Mouse (Mus musculus): Measurements from ENCODE around the gene Slc25a47.
"Not testable (repeated sequence)": the region's sequence is repeated elsewhere in the genome, so short reads cannot be mapped to it uniquely, and the experiment has no call there.

Gene Slc25a47

DNA sequence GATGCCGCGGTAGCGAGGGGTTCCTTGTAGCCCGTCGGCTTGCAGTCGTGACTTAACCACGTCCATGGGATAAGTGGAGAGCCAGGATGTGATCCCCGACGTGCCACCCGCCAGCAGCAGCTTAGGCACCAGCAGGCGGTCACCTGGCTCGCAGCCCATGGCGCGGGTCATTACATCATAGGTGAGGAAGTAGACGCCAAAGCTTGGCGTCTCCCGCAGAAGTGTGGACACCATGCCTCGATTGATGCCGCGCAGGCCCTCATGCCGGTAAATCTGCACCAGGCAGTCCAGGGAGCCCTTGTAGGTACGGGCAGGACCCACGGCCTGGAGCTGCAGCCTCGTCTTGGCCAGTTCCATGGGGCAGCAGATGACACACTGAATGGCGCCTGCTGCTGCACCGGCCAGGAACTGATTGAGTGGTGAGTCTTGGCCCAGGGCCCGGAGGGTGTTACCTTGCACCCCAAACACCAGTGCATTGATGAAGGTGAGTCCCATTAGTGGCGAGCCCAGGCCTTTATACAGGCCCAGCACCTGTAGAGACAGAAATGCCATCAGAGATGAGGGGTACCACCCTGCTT is 8.8 kb upstream of the Slc25a47 start:
- DNase-seq (ENCODE audit: low spot score) = no peak

DNA sequence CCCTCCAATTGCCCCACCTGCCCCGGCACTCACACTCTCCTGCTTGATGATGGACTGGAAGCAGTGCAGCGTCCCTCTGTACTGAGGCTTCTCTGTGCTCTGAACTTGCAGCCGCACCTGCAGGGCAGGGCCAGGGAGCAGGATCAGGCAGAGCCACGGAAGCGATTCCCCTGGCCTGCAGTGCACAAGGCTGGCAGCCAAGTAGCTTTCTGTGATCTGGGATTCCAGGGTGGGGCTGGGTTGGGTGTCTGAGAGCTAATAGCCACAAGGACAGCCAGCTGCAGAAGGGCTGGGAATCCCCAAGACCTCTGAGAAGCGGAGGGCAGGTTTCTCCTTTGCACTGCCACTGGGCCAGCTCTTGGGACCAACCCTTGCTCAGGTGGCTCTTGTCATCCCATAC is 8.2 kb upstream of the Slc25a47 start:
- no peak for DNase-seq (ENCODE audit: low spot score)

DNA sequence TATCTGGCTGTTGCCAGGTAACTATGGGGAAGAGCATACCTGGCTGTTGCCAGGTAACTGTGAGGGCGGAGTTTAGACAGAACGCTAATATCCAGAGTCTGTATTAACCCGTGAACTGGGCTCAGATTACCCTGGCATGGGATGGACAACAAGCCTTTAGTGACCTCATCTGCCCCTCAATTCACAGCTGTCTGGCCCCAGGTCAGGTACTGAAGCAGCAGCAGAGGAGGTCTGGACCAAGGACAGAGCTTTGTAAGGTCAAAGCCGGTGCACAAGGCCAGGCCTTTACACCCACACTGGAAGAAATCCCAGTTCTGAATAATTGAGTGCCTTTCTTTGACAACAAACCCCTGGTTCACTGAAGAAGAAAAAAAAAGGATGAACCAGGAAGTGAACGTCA is 6.2 kb upstream of the Slc25a47 start:
- DNase-seq (ENCODE audit: low spot score) = no peak

DNA sequence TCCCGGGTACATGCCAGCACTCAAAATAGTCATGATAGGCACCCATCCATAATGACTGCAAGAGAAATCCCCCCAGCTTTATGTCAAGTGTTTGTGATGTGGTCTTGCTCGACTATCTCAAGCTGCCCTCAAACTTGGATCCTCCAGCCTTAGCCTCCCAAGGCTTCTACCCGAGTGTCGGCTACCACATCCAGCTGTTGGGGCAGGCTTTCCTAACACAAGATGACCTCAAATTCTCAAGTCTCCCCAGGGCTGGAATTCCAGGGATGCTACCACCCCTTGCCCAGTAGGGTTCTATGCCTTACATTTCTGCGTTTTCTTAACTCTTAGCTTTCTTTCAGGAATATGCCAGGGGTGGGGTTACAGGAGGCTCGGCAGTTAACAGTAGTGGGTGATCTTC is 5.5 kb upstream of the Slc25a47 start:
- DNase-seq (ENCODE audit: low spot score) = no peak

DNA sequence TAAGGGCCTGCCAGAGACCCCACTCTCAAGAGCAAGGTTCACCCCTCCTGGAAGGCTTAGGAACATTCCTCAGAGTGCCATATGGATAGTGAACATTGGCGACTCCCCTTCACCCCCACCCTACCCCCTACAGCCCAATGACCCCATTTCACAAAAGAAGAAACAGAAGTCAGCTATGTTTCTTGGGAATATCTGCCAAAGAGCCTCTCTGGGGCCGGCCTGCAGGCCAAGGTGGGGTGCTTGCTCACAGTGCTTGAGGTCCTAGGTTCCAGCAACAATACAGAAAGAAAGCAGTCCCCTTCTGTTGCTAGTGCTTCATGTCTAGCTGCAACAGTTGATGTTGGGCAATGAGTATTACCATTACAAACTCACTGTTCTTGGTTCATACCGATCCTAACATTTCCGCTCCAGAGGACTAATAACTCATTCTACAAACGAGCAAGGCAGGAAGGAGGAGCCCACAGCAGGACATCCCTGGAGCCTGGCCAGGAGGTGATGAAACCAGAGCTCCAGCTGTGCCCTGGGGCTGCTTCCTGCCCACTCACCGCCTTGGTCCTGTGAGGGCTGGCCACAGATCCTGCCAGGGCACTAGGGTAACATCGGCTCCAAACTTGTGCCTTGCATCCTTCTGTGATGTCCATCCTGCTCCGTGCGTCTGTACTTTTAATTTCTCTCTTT is 3.7 kb upstream of the Slc25a47 start:
- peak; percentile 59 for DNase-seq (ENCODE audit: low spot score)

DNA sequence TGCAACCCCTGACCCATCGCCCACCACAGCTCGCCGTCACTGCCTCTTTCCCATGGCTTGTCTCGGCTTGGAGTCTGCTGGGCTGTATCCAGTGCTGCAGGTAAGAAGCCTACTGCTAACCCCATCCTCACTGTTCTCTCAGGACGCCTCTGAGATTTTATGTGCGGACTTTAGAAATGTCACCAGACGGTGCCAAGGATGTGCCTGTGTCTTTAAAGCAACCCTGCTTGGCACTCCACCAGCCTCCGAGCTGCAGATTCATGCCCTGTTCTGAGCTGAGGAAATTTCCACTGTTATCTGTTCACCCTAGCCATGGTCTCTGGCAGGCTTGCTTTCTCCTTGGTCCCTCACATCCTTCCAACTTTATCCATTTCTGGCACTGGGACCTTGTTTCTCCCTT is 3.0 kb upstream of the Slc25a47 start:
- DNase-seq (ENCODE audit: low spot score) = no peak

DNA sequence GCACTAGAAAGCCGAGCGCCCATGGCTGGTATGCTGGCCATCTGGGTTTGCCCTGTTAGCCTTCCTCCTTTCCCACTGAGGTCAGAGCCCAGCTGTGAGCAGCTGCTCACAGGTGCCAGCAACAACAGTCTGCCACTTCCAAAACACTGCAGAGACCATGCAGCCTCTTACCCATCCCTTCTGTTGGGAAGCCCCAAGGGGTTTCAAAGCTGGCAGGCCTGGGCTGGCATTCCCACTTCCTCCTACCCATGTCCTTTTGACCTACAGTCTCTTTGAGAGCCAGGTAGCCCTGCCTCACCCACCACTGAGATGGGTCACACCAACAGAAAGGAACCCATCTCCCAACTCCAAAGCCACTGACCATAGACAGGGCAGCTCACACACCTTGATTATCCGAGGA is 2.4 kb upstream of the Slc25a47 start:
- DNase-seq (ENCODE audit: low spot score) = no peak

DNA sequence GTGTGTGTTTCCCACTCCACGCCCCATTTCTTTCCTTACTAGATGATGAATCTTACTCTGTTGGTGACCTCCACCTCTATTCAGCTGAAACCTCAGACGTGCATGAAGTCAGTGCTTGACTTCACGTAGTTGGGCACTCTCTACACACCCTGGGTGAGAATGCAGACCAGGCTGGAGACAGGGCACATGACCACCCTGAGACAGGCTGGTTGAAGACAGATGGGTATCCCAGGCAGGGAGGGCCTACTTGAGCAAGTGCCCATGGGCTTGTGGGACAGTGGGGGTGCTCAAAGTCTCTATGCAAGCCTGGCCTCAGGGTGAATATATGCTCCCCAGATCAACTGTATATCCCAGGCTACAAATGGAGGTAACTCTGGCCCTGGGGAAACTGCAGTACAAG is 1.5 kb upstream of the Slc25a47 start:
- DNase-seq (ENCODE audit: low spot score) = no peak

DNA sequence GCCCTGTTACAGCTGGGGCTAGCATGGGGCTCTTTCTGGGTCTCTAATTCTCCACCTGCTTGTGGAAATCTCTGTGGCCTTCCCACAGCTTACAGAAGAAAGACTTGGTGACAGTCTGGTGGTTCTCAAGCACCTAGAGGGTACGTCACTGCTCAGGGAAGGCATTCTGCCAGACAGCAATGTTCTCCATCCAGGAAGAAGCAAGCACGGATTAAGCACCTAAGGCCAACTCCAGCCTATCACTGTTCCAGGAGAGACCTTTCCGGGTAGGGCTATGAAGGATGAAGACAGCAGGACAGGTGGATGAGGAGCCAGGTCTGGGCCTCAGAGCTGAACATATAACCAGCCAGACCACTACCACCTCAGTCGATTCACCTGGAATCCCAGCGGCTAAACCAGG is 1.1 kb upstream of the Slc25a47 start:
- DNase-seq (ENCODE audit: low spot score) = no peak

DNA sequence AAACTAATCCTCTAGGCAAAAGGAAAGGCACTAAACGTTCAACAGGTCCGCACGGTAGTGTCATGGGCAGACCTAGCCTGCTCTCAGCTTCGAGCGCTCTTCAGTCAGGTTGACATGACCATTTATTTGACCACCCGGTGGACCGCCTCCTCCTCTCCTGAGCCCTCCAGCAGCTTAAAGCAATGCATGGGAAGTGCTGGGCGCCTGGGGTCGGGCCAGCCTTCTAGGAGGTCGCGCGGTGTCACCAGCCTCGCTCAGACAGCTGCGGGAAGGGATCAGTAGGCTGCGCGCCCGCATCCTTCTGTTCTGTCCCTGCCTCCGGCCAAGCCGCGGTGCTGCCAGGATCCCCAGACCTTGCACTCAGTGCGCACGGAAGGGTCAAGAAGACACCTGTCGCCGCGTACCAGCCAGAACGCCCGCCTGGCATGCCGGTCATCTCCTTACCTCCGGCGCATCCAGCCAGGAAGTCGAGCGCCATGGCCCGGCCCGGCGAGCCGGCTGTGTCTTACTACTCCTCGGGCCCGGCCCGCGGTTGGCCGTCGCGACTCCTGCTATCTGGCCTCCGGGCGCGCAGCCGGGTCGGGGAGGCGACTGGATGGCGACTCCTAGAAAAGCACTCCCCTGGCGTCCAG is 522 bp upstream of the Slc25a47 start:
- no peak for DNase-seq (ENCODE audit: low spot score)

DNA sequence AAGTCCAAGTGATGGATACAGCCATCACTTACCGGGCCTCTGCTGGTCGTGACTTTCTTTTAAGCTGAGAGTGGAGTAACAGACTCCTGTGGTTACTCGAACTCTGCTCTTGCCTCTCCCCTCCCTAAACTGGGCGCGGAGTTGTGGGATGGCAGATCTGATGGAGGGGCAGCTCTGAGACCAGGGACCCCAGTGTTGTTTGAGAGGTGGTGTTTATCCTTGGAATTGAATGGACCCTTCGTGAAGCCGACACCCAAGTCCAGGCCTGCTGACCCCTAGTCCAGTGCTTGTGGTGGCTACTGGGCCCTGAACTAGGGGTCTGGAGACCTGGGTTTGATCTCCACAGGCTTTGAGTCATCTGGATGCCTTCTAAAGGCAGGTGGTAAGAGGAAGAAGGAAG is 876 bp downstream of the Slc25a47 start:
- DNase-seq (ENCODE audit: low spot score) = no peak

DNA sequence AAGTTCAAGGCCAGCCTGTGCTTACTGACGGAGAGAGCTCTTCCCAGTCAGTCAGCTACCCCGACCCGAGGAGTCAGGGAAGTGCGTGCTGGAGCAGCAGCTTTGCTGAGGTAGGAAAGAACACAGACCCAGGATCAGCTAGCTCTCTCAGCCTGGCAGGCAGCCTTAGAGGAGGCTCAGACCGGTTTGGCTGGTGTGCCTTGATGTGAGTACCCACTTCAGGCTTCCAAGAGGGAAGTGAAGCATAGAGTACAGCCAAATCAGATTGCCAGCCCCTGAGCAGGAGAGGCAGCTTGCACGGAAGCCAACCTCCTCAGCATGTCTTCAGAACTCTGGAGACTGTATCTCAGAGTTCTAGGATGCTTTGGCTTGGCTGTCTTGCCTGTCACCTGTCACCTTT is 5.3 kb downstream of the Slc25a47 start:
- DNase-seq (ENCODE audit: low spot score) = peak; percentile 43

DNA sequence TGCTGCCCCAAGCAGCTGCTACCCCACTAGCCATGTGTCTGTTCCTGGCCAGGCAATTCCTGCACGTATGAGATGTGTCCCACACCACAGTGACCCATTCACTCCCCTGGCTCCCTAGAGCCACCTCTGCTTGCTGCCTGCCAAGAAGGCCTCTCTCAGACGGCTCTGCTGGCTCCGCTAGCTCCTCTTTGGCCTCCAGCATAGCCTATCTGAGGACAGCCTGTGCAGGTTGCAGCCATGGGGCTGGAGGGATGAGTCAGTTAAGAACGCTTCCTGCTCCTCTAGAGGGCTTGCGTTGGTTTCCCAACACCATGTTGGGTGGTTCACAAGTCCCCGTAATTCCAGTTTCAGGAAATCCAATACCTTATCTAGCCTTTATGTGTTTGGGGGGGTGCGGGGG is 6.8 kb downstream of the Slc25a47 start:
- DNase-seq (ENCODE audit: low spot score) = no peak

DNA sequence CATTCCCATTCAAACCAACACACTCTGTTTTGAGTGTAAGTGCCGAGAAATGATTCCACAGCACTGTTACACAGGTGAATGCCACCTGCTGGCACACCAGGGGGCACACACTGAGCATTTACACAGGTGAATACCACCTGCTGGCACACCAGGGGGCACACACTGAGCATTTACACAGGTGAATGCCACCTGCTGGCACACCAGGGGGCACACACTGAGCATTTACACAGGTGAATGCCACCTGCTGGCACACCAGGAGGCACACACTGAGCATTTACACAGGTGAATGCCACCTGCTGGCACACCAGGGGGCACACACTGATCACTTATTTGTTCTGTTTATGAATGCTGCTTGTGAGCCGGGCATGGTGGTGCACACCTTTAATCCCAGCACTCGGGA is 12.2 kb downstream of the Slc25a47 start:
- not testable (repeated sequence) for DNase-seq (ENCODE audit: low spot score)

DNA sequence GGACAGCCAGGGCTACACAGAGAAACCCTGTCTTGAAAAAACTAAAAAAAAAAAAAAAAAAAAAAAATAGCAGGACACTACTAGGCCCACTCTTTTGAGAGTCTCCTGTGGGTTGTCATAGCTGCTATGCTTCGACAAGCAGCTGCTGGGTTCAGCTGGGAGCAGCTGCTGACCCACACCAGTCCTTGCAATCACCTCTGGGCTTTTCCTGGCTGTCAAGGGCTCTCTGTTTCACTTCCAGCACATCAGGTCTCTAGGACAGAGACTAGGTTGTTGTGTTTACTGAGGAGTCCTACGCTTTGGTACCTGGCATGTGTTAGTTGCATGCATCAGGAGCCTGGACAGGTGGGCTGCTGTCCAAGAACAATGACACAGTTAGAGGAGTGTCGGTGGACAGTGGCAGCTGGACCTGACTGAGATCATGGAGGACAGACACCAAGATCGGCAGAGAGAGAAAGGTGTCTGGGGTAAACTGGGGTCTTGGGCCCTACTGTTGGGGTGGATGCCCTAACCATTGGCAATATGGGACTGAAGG is 13.7 kb downstream of the Slc25a47 start:
- no peak for DNase-seq (ENCODE audit: low spot score)

DNA sequence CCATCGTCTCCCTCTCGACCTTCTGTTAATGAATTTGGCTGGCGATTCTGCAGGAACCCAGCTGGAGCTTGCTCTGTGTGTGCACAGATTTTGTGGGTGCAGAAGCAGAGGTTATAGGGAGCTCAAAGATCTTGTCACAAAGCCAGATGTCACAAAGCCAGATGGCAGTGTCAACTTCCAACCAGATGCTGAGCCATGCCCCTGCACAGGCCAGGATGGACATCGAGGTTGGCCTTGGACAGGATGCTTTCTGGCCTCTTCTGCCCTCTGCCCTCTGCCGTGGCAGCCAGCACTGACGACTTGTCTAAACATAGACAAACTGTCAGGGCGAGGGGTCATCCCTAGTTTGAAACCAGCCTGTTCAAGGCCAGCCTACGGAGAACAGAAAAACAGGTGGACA is 14.3 kb downstream of the Slc25a47 start:
- no peak for DNase-seq (ENCODE audit: low spot score)

DNA sequence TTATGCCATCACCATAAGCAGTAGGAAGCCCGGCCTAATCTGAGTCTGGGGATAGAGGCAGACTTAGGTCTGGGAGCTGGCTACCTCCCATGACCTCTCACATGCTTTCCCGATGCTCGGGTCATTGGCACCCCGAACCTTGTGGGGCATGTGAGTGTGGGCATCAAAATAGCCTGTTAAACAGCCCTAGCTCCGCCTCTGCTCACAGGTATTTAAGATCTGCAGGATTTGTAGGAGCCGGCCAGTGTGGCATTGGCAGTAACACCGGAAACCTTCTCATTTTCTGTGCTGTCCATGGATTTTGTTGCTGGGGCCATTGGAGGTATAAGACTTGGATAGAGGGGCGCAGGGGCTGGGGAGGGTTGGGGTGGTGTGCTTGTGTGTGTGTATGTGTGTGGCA is 15.0 kb downstream of the Slc25a47 start:
- no peak for DNase-seq (ENCODE audit: low spot score)

DNA sequence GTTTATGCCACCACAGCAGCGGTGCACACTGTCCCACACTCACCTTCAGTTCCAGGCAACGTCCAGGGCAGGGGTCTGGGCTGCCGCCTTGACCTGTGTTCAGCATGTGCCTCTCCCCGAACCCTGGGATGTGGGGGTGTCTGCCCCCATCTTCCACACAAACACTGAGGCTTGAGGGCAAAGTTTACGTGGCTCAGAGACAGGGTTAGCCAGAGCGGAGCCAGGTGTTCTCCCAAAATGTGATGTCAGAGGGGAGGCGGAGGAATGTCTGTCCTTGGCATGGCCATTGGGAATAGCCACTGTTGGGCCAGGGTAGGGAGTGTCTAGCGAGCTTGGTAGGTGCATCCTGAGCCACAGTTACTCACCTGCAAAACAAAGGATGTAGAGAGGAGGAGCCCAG is 17.0 kb downstream of the Slc25a47 start:
- no peak for DNase-seq (ENCODE audit: low spot score)

DNA sequence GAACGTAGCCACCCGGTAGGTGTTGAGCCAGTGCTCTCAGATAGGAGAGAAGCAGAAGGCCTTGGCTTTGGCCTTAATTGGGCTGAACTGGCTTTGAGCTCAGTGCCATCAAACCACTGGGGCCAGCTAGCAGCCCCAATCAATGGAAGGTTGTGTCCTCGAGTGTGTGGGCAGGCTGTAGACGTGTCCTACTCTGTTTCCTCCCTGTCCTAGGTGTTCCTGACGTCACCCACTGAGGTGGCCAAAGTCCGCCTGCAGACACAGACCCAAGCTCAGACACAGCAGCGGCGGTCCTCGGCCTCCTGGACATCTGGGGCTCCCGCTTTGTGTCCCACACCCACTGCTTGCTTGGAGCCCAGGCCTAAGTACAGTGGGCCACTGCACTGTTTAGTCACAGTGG is 19.2 kb downstream of the Slc25a47 start:
- DNase-seq (ENCODE audit: low spot score) = no peak

DNA sequence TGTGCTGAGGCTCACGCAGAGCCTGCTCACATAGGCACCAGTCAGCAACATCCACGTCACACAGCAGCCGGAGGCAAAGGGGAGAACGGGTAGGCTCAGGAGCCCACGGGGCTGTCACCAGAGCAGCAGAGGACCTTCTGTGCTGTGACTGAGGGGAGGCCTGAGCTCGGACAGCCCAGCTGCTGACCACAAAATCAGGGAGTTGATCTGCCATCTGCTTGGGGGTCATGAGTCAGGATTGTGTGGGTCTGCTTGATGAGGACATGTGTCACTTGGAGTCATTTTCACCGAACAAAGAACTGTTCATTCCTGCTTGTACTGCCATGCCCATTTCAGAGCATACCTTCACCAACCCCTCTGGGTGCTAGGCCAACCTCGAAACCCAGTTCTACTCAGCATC is 20.3 kb downstream of the Slc25a47 start:
- DNase-seq (ENCODE audit: low spot score) = no peak

DNA sequence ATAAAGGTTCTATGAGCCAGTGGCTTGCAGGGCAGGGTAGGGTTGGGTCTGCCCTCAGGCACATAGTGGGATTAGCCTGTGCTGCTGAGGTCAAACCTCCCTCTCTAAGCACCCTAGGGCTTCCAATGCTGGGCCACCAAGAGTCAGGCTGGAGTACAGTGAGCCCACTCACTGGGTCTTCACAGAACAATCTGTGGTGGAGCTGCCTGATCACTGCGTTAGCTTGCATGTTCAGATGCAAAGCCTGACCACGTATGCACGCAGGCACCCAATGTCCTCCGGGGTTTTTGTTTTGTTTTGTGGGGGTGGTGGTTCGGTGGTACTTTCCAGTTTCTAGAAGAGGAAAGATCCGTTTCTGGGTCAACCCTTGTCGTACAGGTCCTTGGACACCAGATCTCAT is 21.3 kb downstream of the Slc25a47 start:
- no peak for DNase-seq (ENCODE audit: low spot score)

DNA sequence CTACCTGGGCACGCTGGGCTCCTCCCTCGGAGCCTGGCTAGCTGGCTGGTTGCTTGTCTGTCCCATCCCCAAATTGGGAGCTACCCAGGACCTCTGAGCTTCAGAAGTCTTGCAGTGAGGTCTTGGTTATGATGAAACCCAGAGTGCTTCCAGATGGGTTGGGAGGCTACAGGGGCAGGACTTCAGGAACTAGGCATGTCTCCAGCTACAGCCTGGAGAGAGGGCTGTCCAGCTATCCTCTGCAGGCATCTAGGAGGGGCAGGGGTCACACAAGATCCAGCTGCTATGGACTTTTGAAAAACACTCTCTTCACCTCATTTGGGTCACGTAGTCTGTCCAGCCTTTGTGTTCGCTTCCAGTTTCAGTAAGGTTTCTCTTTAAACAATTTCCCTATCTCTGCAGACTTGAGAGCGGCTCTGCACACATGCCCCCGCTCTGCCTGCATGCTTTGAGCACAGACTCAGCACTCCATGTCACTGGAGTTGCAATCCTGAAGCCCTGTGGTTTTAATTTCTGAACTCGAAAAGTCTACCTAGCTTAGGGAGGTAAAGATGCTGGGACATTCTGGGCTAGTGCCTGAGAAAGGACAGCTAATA is 21.8 kb downstream of the Slc25a47 start:
- no peak for DNase-seq (ENCODE audit: low spot score)

DNA sequence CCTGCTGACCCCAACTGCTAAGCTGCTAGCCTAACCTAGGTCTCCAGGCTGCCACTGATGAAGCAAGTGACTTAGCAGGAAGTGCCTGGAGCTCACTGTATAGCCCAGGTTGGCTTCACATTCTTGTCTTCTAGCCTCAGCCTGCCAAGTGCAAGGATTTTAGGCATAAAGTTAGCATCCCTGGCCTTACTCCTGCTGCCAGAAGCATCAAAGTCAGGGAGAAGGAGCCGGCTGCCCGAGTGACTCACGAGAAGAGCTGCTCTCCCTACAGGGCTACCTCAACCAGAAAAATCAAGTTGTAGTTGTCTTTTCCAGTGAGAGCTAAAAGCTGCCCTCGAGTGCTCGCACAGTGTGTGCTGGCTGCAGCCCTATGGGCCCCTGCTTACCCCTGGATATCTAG is 22.6 kb downstream of the Slc25a47 start:
- no peak for DNase-seq (ENCODE audit: low spot score)
